ENCODE assay signal across 14 mouse cellular contexts in genomic region chr13:112187226-112187625, GRCm38 (mm10).
DNase-seq lines count a peak whose midpoint lies in the region; ATAC-seq and TF ChIP-seq lines count a peak whose summit lies in the region.
"Had no signal": no experiment of that assay in that cellular context is flagged by ENCODE, and none has a peak within 500 bp of the region (broad histone marks: within the 10 kb centered on the region; RNA-seq: fewer than 3 reads in every experiment).

No protein-coding gene starts in this region.

- H3K9ac ChIP-seq in CH12.LX (ENCODE audit: insufficient read depth, low read depth): no peak overlapping the region
- H3K9ac ChIP-seq: embryonic facial prominence, embryonic 15.5 days; liver, embryonic 12.5 days; stomach, embryonic 15.5 days had no signal

- TF ChIP-seq EP300 in CH12.LX (IDR thresholded peaks at IDR 0.05; ENCODE audit: low read length): no peak

- H3K9me3 ChIP-seq in CH12.LX (replicated peaks; ENCODE audit: low read length): no peaks in the 10 kb centered on the region
- H3K9me3 ChIP-seq: embryonic facial prominence, embryonic 15.5 days; hindbrain, embryonic 10.5 days; liver, embryonic 12.5 days; stomach, embryonic 15.5 days had no signal

- no peaks in the 10 kb centered on the region for H3K27me3 ChIP-seq in CH12.LX (replicated peaks)
- H3K27me3 ChIP-seq: embryonic facial prominence, embryonic 15.5 days; liver, embryonic 12.5 days; stomach, embryonic 15.5 days had no signal

- DNase-seq in frontal cortex, postnatal 14 days (ENCODE audit: low spot score in 2 of 2): no peak
- DNase-seq in CH12.LX (ENCODE audit: extremely low read depth): no peak
- DNase-seq in frontal cortex, postnatal 10 days (ENCODE audit: low spot score in 2 of 2): peak; percentile 29 to 41
- peak; percentile 51 to 56 for DNase-seq in layer of hippocampus, postnatal 36 days
- DNase-seq in B cell, adult 2 months: no peak
- no peak for DNase-seq in spleen, postnatal 36 days (ENCODE audit: low spot score in 2 of 2)
- no peak for DNase-seq in adrenal gland, adult 8-10 months
- DNase-seq: kidney, postnatal 25 days; midbrain, embryonic 14.5 days had no signal

- no peaks in the 10 kb centered on the region for H3K36me3 ChIP-seq in CH12.LX (replicated peaks in 1 of 2; ENCODE audit: control insufficient read depth in 1 of 2, insufficient read depth in 1 of 2, low read length in 1 of 2)
- H3K36me3 ChIP-seq: embryonic facial prominence, embryonic 15.5 days; hindbrain, embryonic 10.5 days; liver, embryonic 12.5 days; stomach, embryonic 15.5 days had no signal

- no peak overlapping the region for H3K4me2 ChIP-seq in CH12.LX (ENCODE audit: insufficient read depth, low read depth, poor library complexity, severe bottlenecking)
- H3K4me2 ChIP-seq: embryonic facial prominence, embryonic 15.5 days; liver, embryonic 12.5 days; stomach, embryonic 15.5 days had no signal

- in situ Hi-C loops in CH12.LX (cut with MboI; ENCODE audit: low pct_ligation_motif_present, low pct_unique_long_range_greater_than_20kb, low sequenced_read_pairs): no loop called here

- H3K4me1 ChIP-seq in CH12.LX (ENCODE audit: control insufficient read depth in 1 of 2, insufficient read depth in 2 of 2): peaks cover 0 to 5% of the 10 kb centered on the region in 2 experiments; a peak in 1 of 4 replicates
- H3K4me1 ChIP-seq: liver, embryonic 12.5 days had no signal

- H3K27ac ChIP-seq in CH12.LX (ENCODE audit: insufficient read depth, low read depth): no peak overlapping the region
- H3K27ac ChIP-seq: hindbrain, embryonic 10.5 days; liver, embryonic 12.5 days had no signal

- dilution Hi-C loops in CH12.LX (cut with MboI; ENCODE audit: extremely low pct_ligation_motif_present, extremely low pct_unique_long_range_greater_than_20kb, low sequenced_read_pairs): no loop called here

- no peaks in the 10 kb centered on the region for H3K79me2 ChIP-seq in CH12.LX (replicated peaks; ENCODE audit: control insufficient read depth, extremely low read depth, insufficient read depth, poor library complexity, severe bottlenecking)

- no peak for TF ChIP-seq POLR2A in CH12.LX (IDR thresholded peaks at IDR 0.05; ENCODE audit: low read depth, low read length)

- no peak for TF ChIP-seq CTCF in CH12.LX (conservative IDR thresholded peaks at IDR 0.05 in 1 of 2, IDR thresholded peaks at IDR 0.05 in 1 of 2; ENCODE audit: low read depth in 2 of 2, low read length in 2 of 2)

- no peak overlapping the region for H3K4me3 ChIP-seq in CH12.LX (replicated peaks in 1 of 3; ENCODE audit: low read depth in 2 of 3, low read length in 2 of 3, poor library complexity in 1 of 3)
- H3K4me3 ChIP-seq: embryonic facial prominence, embryonic 15.5 days; hindbrain, embryonic 10.5 days; liver, embryonic 12.5 days; stomach, embryonic 15.5 days had no signal

- ATAC-seq in frontal cortex, adult (ENCODE audit: low TSS enrichment): peak; percentile 88
- ATAC-seq: liver, embryonic 12.5 days had no signal

- no peak for TF ChIP-seq RAD21 in CH12.LX (IDR thresholded peaks at IDR 0.05; ENCODE audit: low read depth, low read length)

TF ChIP-seq in CH12.LX, 34 proteins besides CTCF, POLR2A, EP300 and RAD21:
- TF ChIP-seq UBTF (IDR thresholded peaks at IDR 0.05; ENCODE audit: low read depth, low read length) (no peak), ELF1 (IDR thresholded peaks at IDR 0.05; ENCODE audit: low read depth, low read length) (no peak), JUN (IDR thresholded peaks at IDR 0.05; ENCODE audit: insufficient read depth, low read depth, low read length) (no peak), USF2 (conservative IDR thresholded peaks at IDR 0.05; ENCODE audit: low read depth, low read length) (no peak), MEF2A (IDR thresholded peaks at IDR 0.05; ENCODE audit: borderline replicate concordance, low read depth, low read length) (0 out of 2 replicates have a peak, but pooled peaks have one; percentile 16), PAX5 (IDR thresholded peaks at IDR 0.05; ENCODE audit: low read length) (no peak), MXI1 (IDR thresholded peaks at IDR 0.05; ENCODE audit: low read depth, low read length) (no peak), POLR2AphosphoS2 (IDR thresholded peaks at IDR 0.05; ENCODE audit: low read depth, low read length) (no peak), HCFC1 (IDR thresholded peaks at IDR 0.05; ENCODE audit: low read depth, low read length) (no peak)
TF ChIP-seq in CH12.LX: peak in this region for 1.

Comparison
In these comparisons a context has a peak if more than half of its experiments do, and no peak if none do; other contexts are left out.
1. DNase-seq: peak in frontal cortex, postnatal 10 days (2 of 2) and layer of hippocampus, postnatal 36 days (2 of 2); none in frontal cortex, postnatal 14 days (0 of 2), CH12.LX (single experiment), B cell, adult 2 months (0 of 2), spleen, postnatal 36 days (0 of 2) and adrenal gland, adult 8-10 months (single experiment).